Mouse (Mus musculus): Measurements from ENCODE around the gene Ptpn3.

- TF ChIP-seq USF2 (conservative IDR thresholded peaks at IDR 0.05; ENCODE audit: low read depth, low read length) (no peak), EP300 (IDR thresholded peaks at IDR 0.05; ENCODE audit: low read length) (no peak), CHD1 (IDR thresholded peaks at IDR 0.05; ENCODE audit: low read depth, low read length) (no peak), ZNF384 (IDR thresholded peaks at IDR 0.05; ENCODE audit: low read depth, low read length) (no peak), TBP (conservative IDR thresholded peaks at IDR 0.05; ENCODE audit: low read depth, low read length) (no peak), CTCF (conservative IDR thresholded peaks at IDR 0.05 in 1 of 2, IDR thresholded peaks at IDR 0.05 in 1 of 2; ENCODE audit: low read depth in 2 of 2, low read length in 2 of 2) (peak in 1 of 2 experiments; percentile 95; a peak in 2 of 4 replicates)
Measured at GRCm38 (mm10) chr4:57143026-57143937, 158.4 kb downstream of the Ptpn3 start, which contains the start of gene Epb41l4b.
